Mouse (Mus musculus): ENCODE measurements around the gene Kcng3.

- no peak for TF ChIP-seq CTCF (IDR thresholded peaks at IDR 0.05; ENCODE audit: low read depth)
- TF ChIP-seq EP300 (optimal IDR thresholded peaks at IDR 0.05): no peak
These were observed at the start of gene Kcng3 for GRCm38 (mm10) chr17:83631783-83632652.
